ENCODE assay signal across 21 mouse cellular contexts in the genomic region with DNA sequence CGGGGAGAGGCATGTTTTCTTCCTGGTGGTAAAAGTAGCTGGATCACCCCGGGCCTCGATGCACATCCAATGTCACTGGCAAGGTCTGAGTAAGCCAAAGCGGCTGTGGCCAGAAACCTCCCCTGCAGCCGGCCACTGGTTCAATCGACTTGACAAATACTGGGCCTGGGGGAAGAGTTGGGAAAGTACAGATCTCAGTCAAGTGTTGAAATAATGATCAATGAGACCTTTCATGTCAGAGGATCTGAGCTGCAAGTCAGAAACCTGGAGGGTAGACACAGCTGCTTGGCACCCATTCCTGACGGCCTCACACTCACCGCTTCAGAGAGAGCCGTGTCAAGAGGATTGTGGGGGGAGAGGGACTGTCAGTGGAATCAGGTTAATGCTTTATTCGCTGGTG.
DNase-seq lines count a peak whose midpoint lies in the region; ATAC-seq and TF ChIP-seq lines count a peak whose summit lies in the region.
"Had no signal": no experiment of that assay in that cellular context is flagged by ENCODE, and none has a peak within 500 bp of the region (broad histone marks: within the 10 kb centered on the region; RNA-seq: fewer than 3 reads in every experiment).

No protein-coding gene starts in this region.

- no peaks in the 10 kb centered on the region for H3K27me3 ChIP-seq in liver, embryonic 13.5 days
- H3K27me3 ChIP-seq: forebrain, embryonic 15.5 days; Patski had no signal

- H3K4me2 ChIP-seq in liver, embryonic 13.5 days: no peak overlapping the region
- H3K4me2 ChIP-seq: embryonic facial prominence, embryonic 13.5 days; forebrain, embryonic 15.5 days had no signal

- no peak overlapping the region for H3K4me3 ChIP-seq in layer of hippocampus, adult 2 months
- no peak overlapping the region for H3K4me3 ChIP-seq in liver, embryonic 13.5 days (replicated peaks)
- H3K4me3 ChIP-seq: embryonic facial prominence, embryonic 13.5 days; forebrain, embryonic 15.5 days had no signal

- no peaks in the 10 kb centered on the region for H3K9me3 ChIP-seq in liver, embryonic 13.5 days (replicated peaks)
- H3K9me3 ChIP-seq: embryonic facial prominence, embryonic 13.5 days; forebrain, embryonic 15.5 days had no signal

- no peak overlapping the region for H3K9ac ChIP-seq in liver, embryonic 13.5 days
- H3K9ac ChIP-seq: embryonic facial prominence, embryonic 13.5 days; forebrain, embryonic 15.5 days had no signal

- peak overlapping the region; percentile 46; the same call in 1 of the 2 replicates for H3K27ac ChIP-seq in layer of hippocampus, adult 2 months
- H3K27ac ChIP-seq in liver, embryonic 13.5 days: peak overlapping the region; percentile 44
- H3K27ac ChIP-seq: embryonic facial prominence, embryonic 13.5 days; forebrain, embryonic 15.5 days had no signal

- WGBS in liver, embryonic 13.5 days (ENCODE audit: insufficient replicate concordance): 67% methylated on average over 10 of the region's 10 CpGs

- no peak for TF ChIP-seq CTCF in layer of hippocampus, adult 2 months (conservative IDR thresholded peaks at IDR 0.05)

- H3K4me1 ChIP-seq in liver, embryonic 13.5 days (replicated peaks): no peaks in the 10 kb centered on the region
- H3K4me1 ChIP-seq: forebrain, embryonic 15.5 days had no signal

- peaks cover 5% of the 10 kb centered on the region; the same call in 1 of the 2 replicates for H3K36me3 ChIP-seq in liver, embryonic 13.5 days
- H3K36me3 ChIP-seq: forebrain, embryonic 15.5 days had no signal

- DNase-seq in heart, adult 11 months: peak; percentile 87
- no peak for DNase-seq in heart, adult 18-20 months
- DNase-seq in layer of hippocampus, adult 2 months (ENCODE audit: low spot score in 2 of 2): no peak
- no peak for DNase-seq in layer of hippocampus, adult 11-12 months (ENCODE audit: low spot score)
- peak; percentile 96 for DNase-seq in fat pad, adult 2 months (ENCODE audit: extremely low read depth, low read depth, low spot score)
- DNase-seq in liver, embryonic 13.5 days: no peak
- no peak for DNase-seq in spleen, postnatal 14 days (ENCODE audit: low spot score in 2 of 2)
- DNase-seq: adrenal gland, postnatal 25 days; cerebellum, adult 11 months; cerebellum, postnatal 10 days; heart, postnatal 36 days; lung, adult 2 months; lung, postnatal 4 days; right cerebral cortex, postnatal 4 days; thymus, postnatal 25 days had no signal

- ATAC-seq in liver, embryonic 13.5 days (ENCODE audit: low read depth): peak; percentile 51; the same call in 1 of the 2 replicates
- ATAC-seq: CD4-positive, CD25-positive, alpha-beta regulatory T cell, adult 4 months; forebrain, embryonic 15.5 days; hindbrain, embryonic 16.5 days; intestine, embryonic 16.5 days; Patski had no signal

Comparison
In these comparisons a context has a peak if more than half of its experiments do, and no peak if none do; other contexts are left out.
1. DNase-seq: peak in heart, adult 11 months (single experiment) and fat pad, adult 2 months (single experiment); none in heart, adult 18-20 months (0 of 2), layer of hippocampus, adult 2 months (0 of 2), layer of hippocampus, adult 11-12 months (single experiment), liver, embryonic 13.5 days (single experiment) and spleen, postnatal 14 days (0 of 2).